Mouse (Mus musculus) C2C12 (cell line): ENCODE data around the gene Rslcan18.

Experiments
- CTCF ChIP-seq: IDR thresholded peaks from one replicate; pipeline ENCODE4 v1.5.1; 2011; ENCODE audit not compliant: control insufficient read depth, insufficient read depth, insufficient read length
- MAX ChIP-seq: IDR thresholded peaks from one replicate; pipeline ENCODE4 v1.6.1; 2011; ENCODE audit warnings: mild to moderate bottlenecking, control low read depth

DNA sequence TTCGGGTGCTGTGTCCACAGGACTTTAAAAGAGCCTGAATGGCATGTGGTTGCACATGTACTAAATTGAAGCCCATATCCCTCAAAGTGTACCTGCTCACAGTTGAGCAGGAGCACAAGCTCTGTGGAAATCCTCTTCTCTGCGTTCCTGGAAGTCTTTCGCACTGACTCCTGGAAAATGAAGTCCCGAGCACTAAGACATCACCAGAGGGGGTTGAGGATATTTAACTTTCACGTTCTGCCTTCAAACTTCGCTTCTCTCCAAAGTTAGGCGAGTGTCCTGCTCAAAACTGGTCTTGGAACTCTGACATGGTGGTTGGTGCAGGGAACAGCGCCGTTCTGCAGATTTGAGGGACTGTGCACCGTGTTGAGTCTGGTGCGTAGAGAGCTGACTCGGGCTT, 4.0 kb downstream of the Rslcan18 start:
- TF ChIP-seq CTCF (no peak), MAX (no peak)
